Comparison of ENCODE assay signal across 9 mouse cellular contexts in genomic region chr16:13867910-13868514, GRCm38 (mm10). TPM values are rescaled to one million over a fixed set of nuclear protein-coding genes. Genes with fewer than 3 reads are reported as not detected.
DNase-seq lines count a peak whose midpoint lies in the region; ATAC-seq lines count a peak whose summit lies in the region.
"Had no signal": no experiment of that assay in that cellular context is flagged by ENCODE, and none has a peak within 500 bp of the region (broad histone marks: within the 10 kb centered on the region; RNA-seq: fewer than 3 reads in every experiment).

No protein-coding gene starts in this region.

- H3K27ac ChIP-seq in embryonic facial prominence, embryonic 13.5 days: 0 out of 2 replicates have a peak overlapping the region, but pooled peaks have one; percentile 22
- H3K27ac ChIP-seq in intestine, embryonic 16.5 days (ENCODE audit: low read length): no peak overlapping the region
- peak overlapping the region; percentile 54; the same call in 1 of the 2 replicates for H3K27ac ChIP-seq in neural tube, embryonic 12.5 days
- H3K27ac ChIP-seq: macrophage had no signal

- peak overlapping the region; percentile 15; the same call in 1 of the 2 replicates for H3K4me3 ChIP-seq in embryonic facial prominence, embryonic 13.5 days
- no peak overlapping the region for H3K4me3 ChIP-seq in intestine, embryonic 16.5 days (ENCODE audit: low read length)
- peak overlapping the region; percentile 36 for H3K4me3 ChIP-seq in neural tube, embryonic 12.5 days

- DNase-seq in layer of hippocampus, adult 11-12 months (ENCODE audit: low spot score): peak; percentile 19
- DNase-seq in layer of hippocampus, adult 18-20 months (ENCODE audit: low spot score in 2 of 2): no peak
- DNase-seq in adrenal gland, postnatal 10 days: peak; percentile 27
- no peak for DNase-seq in urinary bladder, postnatal 14 days (ENCODE audit: low spot score)
- DNase-seq in ovary, adult 18-20 months (ENCODE audit: low spot score): no peak

- no peaks in the 10 kb centered on the region for H3K4me1 ChIP-seq in embryonic facial prominence, embryonic 13.5 days
- peaks cover 3% of the 10 kb centered on the region; the same call in 1 of the 2 replicates for H3K4me1 ChIP-seq in intestine, embryonic 16.5 days (ENCODE audit: control insufficient read depth, insufficient read depth, low read length)
- H3K4me1 ChIP-seq in neural tube, embryonic 12.5 days: peaks cover 7% of the 10 kb centered on the region; the same call in 1 of the 2 replicates

- H3K36me3 ChIP-seq in embryonic facial prominence, embryonic 13.5 days: peaks cover 49% of the 10 kb centered on the region
- H3K36me3 ChIP-seq in intestine, embryonic 16.5 days (ENCODE audit: control insufficient read depth, insufficient read depth, low read length): 0 out of 2 replicates have a peak, but pooled peaks cover 3% of the 10 kb centered on the region
- H3K36me3 ChIP-seq in neural tube, embryonic 12.5 days: peaks cover 16% of the 10 kb centered on the region

- WGBS in embryonic facial prominence, embryonic 13.5 days: 10% methylated on average over 42 of the region's 42 CpGs
- 36% methylated on average over 42 of the region's 42 CpGs for WGBS in intestine, embryonic 16.5 days
- 5% methylated on average over 42 of the region's 42 CpGs for WGBS in neural tube, embryonic 12.5 days

- H3K4me2 ChIP-seq in embryonic facial prominence, embryonic 13.5 days: peak overlapping the region; percentile 41; the same call in 1 of the 2 replicates
- H3K4me2 ChIP-seq in intestine, embryonic 16.5 days (ENCODE audit: low read depth, low read length): no peak overlapping the region
- peak overlapping the region; percentile 73 for H3K4me2 ChIP-seq in neural tube, embryonic 12.5 days (replicated peaks)

- H3K9me3 ChIP-seq in embryonic facial prominence, embryonic 13.5 days: no peaks in the 10 kb centered on the region
- H3K9me3 ChIP-seq in intestine, embryonic 16.5 days (ENCODE audit: control insufficient read depth, low read length): no peaks in the 10 kb centered on the region
- H3K9me3 ChIP-seq in neural tube, embryonic 12.5 days: no peaks in the 10 kb centered on the region

- ATAC-seq in embryonic facial prominence, embryonic 13.5 days (ENCODE audit: insufficient number of reproducible peaks, insufficient read depth, low FRiP score, low TSS enrichment, low read depth): no peak
- ATAC-seq in intestine, embryonic 16.5 days: 0 out of 2 replicates have a peak, but pooled peaks have one; percentile 31
- ATAC-seq in neural tube, embryonic 12.5 days (ENCODE audit: low FRiP score, low read depth): peak; percentile 86

- H3K27me3 ChIP-seq in embryonic facial prominence, embryonic 13.5 days: no peaks in the 10 kb centered on the region
- no peaks in the 10 kb centered on the region for H3K27me3 ChIP-seq in intestine, embryonic 16.5 days (replicated peaks; ENCODE audit: control insufficient read depth, insufficient read depth, low read length)
- no peaks in the 10 kb centered on the region for H3K27me3 ChIP-seq in neural tube, embryonic 12.5 days (replicated peaks)

- 0 out of 2 replicates have a peak overlapping the region, but pooled peaks have one; percentile 22 for H3K9ac ChIP-seq in embryonic facial prominence, embryonic 13.5 days
- H3K9ac ChIP-seq in intestine, embryonic 16.5 days (ENCODE audit: low read depth, low read length): no peak overlapping the region
- peak overlapping the region; percentile 69 for H3K9ac ChIP-seq in neural tube, embryonic 12.5 days

RNA-seq across cellular contexts. Expression of gene Pdxdc1, which starts 34.9 kb away (rescaled TPM):
- total RNA-seq in layer of hippocampus, adult 18-20 months (2021): 10 to 100 TPM; 66.5 to 75.8 TPM
- total RNA-seq in adrenal gland, postnatal 10 days (2021): 10 to 100 TPM; 75.6 to 76.5 TPM
- 92.5 and 106 TPM in 2 replicates for polyA plus RNA-seq in embryonic facial prominence, embryonic 13.5 days (2015; fragmentation: Nextera tagmentation; extraction: Ambion mirVana)
- 91.6 and 102 TPM in 2 replicates for polyA plus RNA-seq in intestine, embryonic 16.5 days (2015; fragmentation: Nextera tagmentation; extraction: Ambion mirVana)
- 74.3 and 75.5 TPM in 2 replicates for polyA plus RNA-seq in neural tube, embryonic 12.5 days (2016; fragmentation: Nextera tagmentation; extraction: Ambion mirVana)

RNA-seq across cellular contexts. Expression of gene Mpv17l, which starts 34.9 kb away (rescaled TPM):
- total RNA-seq in layer of hippocampus, adult 18-20 months (2021): 10 to 100 TPM; 74.1 to 75.9 TPM
- total RNA-seq in adrenal gland, postnatal 10 days (2021): 1 to 10 TPM; 6.6 to 8.1 TPM
- 4.0 and 5.3 TPM in 2 replicates for polyA plus RNA-seq in embryonic facial prominence, embryonic 13.5 days (2015; fragmentation: Nextera tagmentation; extraction: Ambion mirVana)
- 17.3 and 20.3 TPM in 2 replicates for polyA plus RNA-seq in intestine, embryonic 16.5 days (2015; fragmentation: Nextera tagmentation; extraction: Ambion mirVana)
- 7.7 and 7.8 TPM in 2 replicates for polyA plus RNA-seq in neural tube, embryonic 12.5 days (2016; fragmentation: Nextera tagmentation; extraction: Ambion mirVana)

RNA-seq across cellular contexts. Expression of gene Ntan1, which starts 49.4 kb away (rescaled TPM):
- 10 to 100 TPM; 76.0 to 87.1 TPM for total RNA-seq in layer of hippocampus, adult 18-20 months (2021)
- total RNA-seq in adrenal gland, postnatal 10 days (2021): 10 to 100 TPM; 69.2 to 82.8 TPM
- 235 and 236 TPM in 2 replicates for polyA plus RNA-seq in embryonic facial prominence, embryonic 13.5 days (2015; fragmentation: Nextera tagmentation; extraction: Ambion mirVana)
- 143 and 148 TPM in 2 replicates for polyA plus RNA-seq in intestine, embryonic 16.5 days (2015; fragmentation: Nextera tagmentation; extraction: Ambion mirVana)
- polyA plus RNA-seq in neural tube, embryonic 12.5 days (2016; fragmentation: Nextera tagmentation; extraction: Ambion mirVana): 176 and 190 TPM in 2 replicates

Comparison
In these comparisons a context has a peak if more than half of its experiments do, and no peak if none do; other contexts are left out.
1. DNase-seq: peak in layer of hippocampus, adult 11-12 months (single experiment) and adrenal gland, postnatal 10 days (single experiment); none in layer of hippocampus, adult 18-20 months (0 of 2), urinary bladder, postnatal 14 days (single experiment) and ovary, adult 18-20 months (single experiment).